Mouse (Mus musculus) cerebellum, adult 9-10 months (tissue): ENCODE measurements at regions not wholly inside any gene's neighbourhood (a gene's known extent, or its start where the extent isn't known, plus 50 kb on each side); places are given as distances from the start of the nearest gene placed in this dataset.
A peak's percentile ranks its signal among the peaks of the same experiment; 100 is the strongest.

Source experiments
- DNase-seq: peaks from one replicate; pipeline ENCODE4 v3.0.0; 2022

- DNase-seq, result no peak
These were observed 177.0 kb downstream of the Rps12 start for GRCm38 (mm10) chr10:23610046-23610445.

GRCm38 (mm10) chr10:23609270-23609914 lies 177.7 kb downstream of the Rps12 start:
- peak; percentile 2 for DNase-seq

GRCm38 (mm10) chr10:23600701-23601100 lies 186.4 kb downstream of the Rps12 start:
- DNase-seq, result no peak

GRCm38 (mm10) chr10:23595541-23595940 lies 191.5 kb downstream of the Rps12 start:
- DNase-seq, result no peak

GRCm38 (mm10) chr10:23580230-23580629 lies 206.8 kb downstream of the Rps12 start:
- no peak for DNase-seq

GRCm38 (mm10) chr10:23571013-23571412 lies 216.1 kb downstream of the Rps12 start:
- DNase-seq, result no peak

GRCm38 (mm10) chr10:23569386-23569785 lies 217.7 kb downstream of the Rps12 start:
- DNase-seq, result no peak

- no peak for DNase-seq
These were observed 211.8 kb upstream of the Eya4 start for GRCm38 (mm10) chr10:23562273-23562885.

- no peak for DNase-seq
These were observed 209.5 kb upstream of the Eya4 start for GRCm38 (mm10) chr10:23559980-23560658.

GRCm38 (mm10) chr10:23557828-23558227 lies 207.2 kb upstream of the Eya4 start:
- DNase-seq, result no peak

GRCm38 (mm10) chr10:23549207-23549606 lies 198.6 kb upstream of the Eya4 start:
- DNase-seq, result no peak

- DNase-seq, result no peak
These were observed 197.7 kb upstream of the Eya4 start for GRCm38 (mm10) chr10:23548322-23548721.

GRCm38 (mm10) chr10:23542712-23543111 lies 192.1 kb upstream of the Eya4 start:
- no peak for DNase-seq

- no peak for DNase-seq
These were observed 191.3 kb upstream of the Eya4 start for GRCm38 (mm10) chr10:23541914-23542313.

- DNase-seq, result no peak
These were observed 184.1 kb upstream of the Eya4 start for GRCm38 (mm10) chr10:23534636-23535035.

- DNase-seq, result no peak
These were observed 181.6 kb upstream of the Eya4 start for GRCm38 (mm10) chr10:23531964-23532758.

- no peak for DNase-seq
These were observed 180.1 kb upstream of the Eya4 start for GRCm38 (mm10) chr10:23530715-23531114.

GRCm38 (mm10) chr10:23526796-23527195 lies 176.2 kb upstream of the Eya4 start:
- DNase-seq, result no peak

- DNase-seq, result no peak
These were observed 172.1 kb upstream of the Eya4 start for GRCm38 (mm10) chr10:23522664-23523063.

- no peak for DNase-seq
These were observed 143.1 kb upstream of the Eya4 start for GRCm38 (mm10) chr10:23493647-23494046.

GRCm38 (mm10) chr10:23492971-23493370 lies 142.4 kb upstream of the Eya4 start:
- DNase-seq, result no peak

- DNase-seq, result no peak
These were observed 138.4 kb upstream of the Eya4 start for GRCm38 (mm10) chr10:23488996-23489395.

GRCm38 (mm10) chr10:23480474-23480873 lies 129.9 kb upstream of the Eya4 start:
- no peak for DNase-seq
